Mouse (Mus musculus) liver, embryonic 14.5 days (tissue): ENCODE data around the gene Ldhal6b. TPM values are rescaled to one million over a fixed set of nuclear protein-coding genes. Genes with fewer than 3 reads are reported as not detected.

Source experiments
- ATAC-seq: fragments of 200-750 bp; cut with Nextera tagmentation; 2 replicates; pipeline ENCODE4 v1.8.0; 2017; ENCODE audit warnings: moderate number of reproducible peaks, mild to moderate bottlenecking, moderate library complexity; ENCODE audit not compliant: insufficient read depth
- DNase-seq, 3 experiments: peaks; one replicate each; pipeline ENCODE4 v3.0.0-alpha.2; 2012 to 2013; ENCODE audit warnings: low read depth in 3 of 3, low spot score in 3 of 3
- H3K27ac ChIP-seq: fragments of 300-500 bp; sonication (generic); 2 replicates; pipeline ENCODE4 v1.5.1; 2014; ENCODE audit warnings: moderate library complexity, mild to moderate bottlenecking, control low read depth, inconsistent platforms
- H3K27me3 ChIP-seq: fragments of 300-500 bp; sonication (generic); 2 replicates; pipeline ENCODE4 v1.6.1; 2014; ENCODE audit warnings: mild to moderate bottlenecking, low read length, moderate library complexity; ENCODE audit not compliant: control insufficient read depth, insufficient read depth
- H3K36me3 ChIP-seq: fragments of 300-500 bp; sonication (generic); replicated peaks from 2 replicates; pipeline ENCODE4 v1.6.1; 2014; ENCODE audit warnings: low read depth; ENCODE audit not compliant: control insufficient read depth, insufficient read depth
- H3K4me1 ChIP-seq, 2 experiments: fragments of 200-500 bp in 1 of 2; fragments of 300-500 bp in 1 of 2; sonication (generic) in 1 of 2; replicated peaks; 2 replicates each; pipeline ENCODE4 v1.6.1; 2012 to 2014; ENCODE audit warnings: antibody characterized with exemption in 1 of 2, inconsistent platforms in 1 of 2, low read length in 1 of 2; ENCODE audit not compliant: control insufficient read depth in 2 of 2, insufficient read depth in 2 of 2
- H3K4me2 ChIP-seq: fragments of 300-500 bp; sonication (generic); 2 replicates; pipeline ENCODE4 v1.6.1; 2014; ENCODE audit warnings: low read depth, mild to moderate bottlenecking, control low read depth, moderate library complexity
- H3K4me3 ChIP-seq, 2 experiments: fragments of 200-500 bp in 1 of 2; fragments of 300-500 bp in 1 of 2; sonication (generic) in 1 of 2; 2 replicates each; pipeline ENCODE4 v1.5.1; 2012 to 2014; ENCODE audit warnings: low read depth in 2 of 2, low read length in 2 of 2, mild to moderate bottlenecking in 2 of 2, control low read depth in 1 of 2, inconsistent platforms in 1 of 2, moderate library complexity in 1 of 2; ENCODE audit not compliant: insufficient read depth in 1 of 2
- H3K9ac ChIP-seq: fragments of 300-500 bp; sonication (generic); replicated peaks from 2 replicates; pipeline ENCODE4 v1.6.1; 2014; ENCODE audit warnings: mild to moderate bottlenecking, control low read depth, moderate library complexity
- H3K9me3 ChIP-seq: fragments of 300-500 bp; sonication (generic); 2 replicates; pipeline ENCODE4 v1.6.1; 2016; ENCODE audit warnings: low read length, mixed read lengths; ENCODE audit not compliant: control insufficient read depth
- CTCF ChIP-seq: IDR thresholded peaks from 2 replicates; pipeline ENCODE4 v1.5.1; 2016; ENCODE audit warnings: antibody characterized with exemption, low read depth, control low read depth
- EP300 ChIP-seq: IDR thresholded peaks from 2 replicates; pipeline ENCODE4 v1.6.1; 2016; ENCODE audit warnings: antibody characterized with exemption, low read depth
- WGBS: fragments of 180-500 bp; shearing (Covaris S2); extraction: QIAGEN DNeasy Blood & Tissue Kit; methylation state at CpG from one replicate; pipeline ENCODE4 v1.1.7; 2014; ENCODE audit not compliant: insufficient replicate concordance; 5-methylcytosine and 5-hydroxymethylcytosine counted together
- polyA plus RNA-seq, 2 experiments: library from polyadenylated mRNA; depleted of rRNA in 1 of 2; stranded (reverse) in 1 of 2; unstranded in 1 of 2; fragments of >200 nt; fragmentation: Nextera tagmentation in 1 of 2; extraction: Ambion mirVana in 1 of 2; gene quantifications; 2 replicates each; pipeline versions ENCODE4 v1.2.1 to v1.2.3; 2012 to 2014

Gene Ldhal6b
- polyA plus RNA-seq, 2 experiments, result 0.09 TPM; not detected in 1

DNA sequence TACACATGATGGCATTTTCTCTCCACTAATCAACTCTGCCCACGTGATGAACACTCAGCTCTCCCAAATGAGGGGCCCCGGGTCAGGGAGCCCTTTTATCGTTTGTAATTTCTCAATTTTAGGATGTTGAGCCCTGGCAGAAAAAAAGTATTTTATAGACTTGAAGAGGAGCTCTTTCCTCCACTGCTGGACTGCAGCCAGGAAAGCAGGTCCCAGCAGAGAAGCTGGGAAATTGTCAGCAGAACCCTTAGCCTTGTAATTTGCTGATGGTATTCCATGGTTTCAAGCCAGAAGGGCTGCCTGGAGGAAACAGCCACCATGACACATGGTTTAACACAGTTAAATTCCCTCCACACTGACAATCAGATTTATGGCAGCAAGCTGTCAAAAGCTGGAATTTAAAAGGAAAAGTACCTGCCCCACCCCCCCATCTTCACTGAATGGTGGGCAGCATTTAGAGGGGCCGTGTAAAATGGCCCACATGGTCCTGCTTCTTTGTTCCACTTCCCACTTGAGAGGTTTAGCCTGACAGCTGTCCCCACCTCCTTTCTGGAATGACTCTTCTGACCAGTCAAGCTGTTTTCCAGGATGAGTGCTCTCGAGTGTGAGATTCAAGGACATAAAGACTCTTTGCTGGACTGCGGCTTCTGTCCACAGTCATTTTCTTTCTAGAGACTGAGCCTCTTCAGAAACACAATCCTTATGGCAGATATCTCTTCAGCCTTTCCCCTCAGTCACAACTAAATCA, 1.4 kb upstream of the Ldhal6b start:
- 72% methylated on average over 6 of the region's 6 CpGs for WGBS
- Histone ChIP-seq H3K9me3 (no peaks in the 10 kb centered on the region), H3K4me1 (0 out of 4 replicates have a peak, but pooled peaks cover 0 to 3% of the 10 kb centered on the region in 2 experiments), H3K27ac (no peak overlapping the region), H3K4me2 (no peak overlapping the region), H3K36me3 (no peaks in the 10 kb centered on the region; the same call in 1 of the 2 replicates), H3K4me3 (no peak overlapping the region), H3K9ac (no peak overlapping the region), H3K27me3 (no peaks in the 10 kb centered on the region)
- TF ChIP-seq CTCF (no peak), EP300 (no peak)
- DNase-seq (no peak), ATAC-seq (no peak)

GRCm38 (mm10) chr17:5419056-5419455, 489 bp upstream of the Ldhal6b start:
- ATAC-seq (no peak), DNase-seq (no peak)
- Histone ChIP-seq H3K4me1 (peaks cover 0 to 3% of the 10 kb centered on the region in 2 experiments; a peak in 2 of 4 replicates), H3K36me3 (no peaks in the 10 kb centered on the region; the same call in 1 of the 2 replicates), H3K27ac (no peak overlapping the region), H3K9ac (no peak overlapping the region), H3K27me3 (no peaks in the 10 kb centered on the region), H3K9me3 (no peaks in the 10 kb centered on the region), H3K4me2 (no peak overlapping the region), H3K4me3 (no peak overlapping the region)
- TF ChIP-seq EP300 (no peak), CTCF (no peak)
- WGBS, result 72% methylated on average over 9 of the region's 9 CpGs

GRCm38 (mm10) chr17:5416518-5416917, 2.0 kb downstream of the Ldhal6b start:
- peaks cover 0 to 9% of the 10 kb centered on the region in 2 experiments; a peak in 2 of 4 replicates for H3K4me1 ChIP-seq

GRCm38 (mm10) chr17:5414041-5414440, 4.5 kb downstream of the Ldhal6b start:
- Histone ChIP-seq H3K4me2 (0 out of 2 replicates have a peak overlapping the region, but pooled peaks have one; percentile 3), H3K9ac (no peak overlapping the region), H3K9me3 (no peaks in the 10 kb centered on the region), H3K27me3 (no peaks in the 10 kb centered on the region), H3K27ac (no peak overlapping the region), H3K4me1 (peaks cover 0 to 9% of the 10 kb centered on the region in 2 experiments; a peak in 2 of 4 replicates), H3K4me3 (no peak overlapping the region), H3K36me3 (no peaks in the 10 kb centered on the region; the same call in 1 of the 2 replicates)
- DNase-seq (no peak), ATAC-seq (no peak)
- WGBS, result 69% methylated on average over 3 of the region's 3 CpGs
- TF ChIP-seq CTCF (no peak), EP300 (no peak)

More at GRCm38 (mm10) chr17:5416518-5416917, 2.0 kb downstream of the Ldhal6b start:
- Histone ChIP-seq H3K27ac (no peak overlapping the region), H3K9me3 (no peaks in the 10 kb centered on the region), H3K27me3 (no peaks in the 10 kb centered on the region), H3K9ac (no peak overlapping the region), H3K4me3 (no peak overlapping the region), H3K36me3 (no peaks in the 10 kb centered on the region; the same call in 1 of the 2 replicates), H3K4me2 (no peak overlapping the region)
- no peak for DNase-seq
- 74% methylated on average over 3 of the region's 3 CpGs for WGBS
- ATAC-seq, result no peak
- TF ChIP-seq CTCF (no peak), EP300 (no peak)

- Histone ChIP-seq H3K36me3 (no peaks in the 10 kb centered on the region), H3K4me3 (no peak overlapping the region), H3K27ac (no peak overlapping the region), H3K4me2 (no peak overlapping the region), H3K27me3 (no peaks in the 10 kb centered on the region), H3K9ac (no peak overlapping the region), H3K4me1 (peaks cover 0 to 9% of the 10 kb centered on the region in 2 experiments; a peak in 2 of 4 replicates), H3K9me3 (no peaks in the 10 kb centered on the region)
- ATAC-seq (peak; percentile 59; the same call in 1 of the 2 replicates), DNase-seq (peak in 1 of 3 experiments; percentile 7)
- no peak for TF ChIP-seq CTCF
- no peak for TF ChIP-seq EP300
- 78% methylated on average over 13 of the region's 13 CpGs for WGBS
Measured at GRCm38 (mm10) chr17:5413350-5413749, 5.2 kb downstream of the Ldhal6b start.
